Mouse (Mus musculus) left cerebral cortex, postnatal 36 days (tissue): ENCODE measurements around the gene Nol12. TPM values are rescaled to one million over a fixed set of nuclear protein-coding genes. Genes with fewer than 3 reads are reported as not detected.
A peak's percentile ranks its signal among the peaks of the same experiment; 100 is the strongest.

Experiments
- DNase-seq, 2 experiments: peaks; one replicate each; pipeline ENCODE4 v3.0.0; 2021 to 2022; ENCODE audit warnings: low spot score in 2 of 2, mixed read lengths in 1 of 2
- intact Hi-C: fragments of 180-260 bp; cut with DNase I; formaldehyde crosslinking; loops from one replicate; pipeline ENCODE4 v1.15.1; 2025
- total RNA-seq, 2 experiments: library from RNA; stranded (reverse); gene quantifications; 2 replicates each; pipeline ENCODE4 v1.2.3; 2021

Gene Nol12
- 10 to 100 TPM; 39.5 to 42.1 TPM for total RNA-seq

GRCm38 (mm10) chr15:78934784-78935320, at the start of gene Nol12:
Gene Nol12 (plus strand): TSS chr15:78934933.
- intact Hi-C loops, result no loop called here
- peak; percentile 83 to 84 for DNase-seq

DNA sequence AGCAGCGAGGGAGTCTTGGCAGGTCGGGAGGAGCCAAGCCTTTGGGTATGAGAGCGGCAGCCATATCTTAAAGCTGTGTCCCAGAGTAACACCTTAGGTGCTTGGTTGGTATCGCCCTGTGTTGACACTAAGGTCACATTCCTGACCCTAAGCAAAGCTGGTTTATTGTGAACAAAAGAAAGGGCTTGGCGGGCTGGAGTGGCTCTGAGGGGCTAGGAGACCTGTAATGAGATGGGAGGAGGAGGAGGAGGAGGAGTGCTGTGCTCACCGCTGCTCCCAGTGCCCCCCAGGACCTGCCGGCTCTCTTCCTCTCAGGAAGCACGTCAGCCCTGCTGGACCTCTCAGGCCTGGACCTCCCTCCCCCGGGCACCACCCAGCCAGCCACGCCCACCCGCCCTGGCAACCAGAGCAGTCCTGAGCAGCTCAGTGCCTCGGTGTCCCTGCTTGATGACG, 45.3 kb upstream of the Nol12 start:
- intact Hi-C loops, result no loop called here
- DNase-seq, result no peak

GRCm38 (mm10) chr15:78892440-78892839, 42.3 kb upstream of the Nol12 start:
- no peak for DNase-seq
- intact Hi-C loops, result no loop called here

DNA sequence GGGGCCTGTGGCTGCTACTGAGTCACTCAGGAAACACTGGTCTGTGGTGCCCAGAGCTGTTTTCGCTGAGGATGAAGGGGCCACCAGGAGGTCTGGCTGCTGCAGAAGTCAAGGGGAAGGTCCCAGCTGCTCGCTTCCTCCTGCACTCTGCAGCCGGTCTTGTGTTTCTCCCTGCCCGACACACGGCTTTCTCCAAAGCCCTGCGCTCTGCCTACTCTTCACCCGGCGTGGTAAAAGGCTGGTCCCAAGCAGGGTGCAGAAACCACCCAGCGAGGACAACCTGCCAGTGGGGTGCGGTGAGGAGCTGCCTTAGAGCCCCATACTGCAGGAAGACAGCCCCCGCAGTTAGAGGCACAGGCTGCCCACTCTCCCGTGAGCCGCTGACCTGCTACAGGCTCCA, 40.0 kb upstream of the Nol12 start:
- intact Hi-C loops, result no loop called here
- DNase-seq, result no peak

GRCm38 (mm10) chr15:78895741-78896140, 39.0 kb upstream of the Nol12 start:
- intact Hi-C loops, result no loop called here
- no peak for DNase-seq

DNA sequence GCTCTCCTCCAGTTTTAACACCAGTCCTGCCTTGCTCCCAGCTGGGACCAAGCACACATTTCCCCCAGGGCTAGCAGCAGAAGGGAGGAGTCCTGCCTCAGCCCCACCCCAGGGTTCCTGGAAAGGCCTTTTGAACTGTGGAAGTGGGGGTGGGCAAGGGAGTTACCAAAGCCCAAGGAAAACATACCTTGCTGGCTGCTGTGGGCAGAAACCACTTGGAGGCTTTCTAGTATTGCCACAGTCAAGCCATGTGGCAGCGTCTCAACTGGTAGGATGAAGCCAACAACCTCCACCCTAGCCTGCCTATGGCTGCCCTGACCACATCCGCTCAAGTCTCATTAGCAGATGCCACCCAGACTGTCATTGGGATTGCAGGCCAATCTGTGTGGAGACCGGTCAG, 38.6 kb upstream of the Nol12 start:
- no peak for DNase-seq
- intact Hi-C loops, result no loop called here

- intact Hi-C loops, result no loop called here
- DNase-seq, result no peak
These were observed 37.2 kb upstream of the Nol12 start for GRCm38 (mm10) chr15:78897488-78897887.

DNA sequence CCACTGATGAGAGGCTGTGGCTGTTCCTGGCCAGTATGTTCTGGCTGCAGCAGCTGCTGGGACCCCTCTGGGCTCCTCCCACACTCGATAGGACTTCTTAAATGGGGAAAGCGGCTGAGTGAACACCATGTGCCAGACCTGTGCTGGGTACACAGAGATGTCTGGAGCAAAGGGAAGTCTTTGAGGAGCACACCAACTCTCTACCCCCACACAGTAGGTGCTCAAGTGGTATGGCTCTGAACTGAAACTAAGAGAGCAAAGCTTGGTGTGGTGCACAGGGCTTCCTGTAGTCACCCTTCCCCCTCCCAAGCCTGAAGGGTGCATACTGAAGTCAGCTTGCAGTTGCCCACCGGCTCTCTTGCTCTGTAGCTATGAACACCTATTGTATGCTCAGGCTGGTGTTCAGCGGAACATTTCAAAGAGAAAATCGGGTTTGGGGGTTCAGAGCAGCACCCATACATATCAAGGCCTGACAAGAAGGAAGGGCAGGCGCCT, 36.2 kb upstream of the Nol12 start:
- intact Hi-C loops, result no loop called here
- no peak for DNase-seq

- intact Hi-C loops, result no loop called here
- no peak for DNase-seq
These were observed 35.4 kb upstream of the Nol12 start, which contains the start of gene Gm49510 for GRCm38 (mm10) chr15:78899409-78899739. Gene Gm49510 (plus strand): TSS chr15:78899667.

DNA sequence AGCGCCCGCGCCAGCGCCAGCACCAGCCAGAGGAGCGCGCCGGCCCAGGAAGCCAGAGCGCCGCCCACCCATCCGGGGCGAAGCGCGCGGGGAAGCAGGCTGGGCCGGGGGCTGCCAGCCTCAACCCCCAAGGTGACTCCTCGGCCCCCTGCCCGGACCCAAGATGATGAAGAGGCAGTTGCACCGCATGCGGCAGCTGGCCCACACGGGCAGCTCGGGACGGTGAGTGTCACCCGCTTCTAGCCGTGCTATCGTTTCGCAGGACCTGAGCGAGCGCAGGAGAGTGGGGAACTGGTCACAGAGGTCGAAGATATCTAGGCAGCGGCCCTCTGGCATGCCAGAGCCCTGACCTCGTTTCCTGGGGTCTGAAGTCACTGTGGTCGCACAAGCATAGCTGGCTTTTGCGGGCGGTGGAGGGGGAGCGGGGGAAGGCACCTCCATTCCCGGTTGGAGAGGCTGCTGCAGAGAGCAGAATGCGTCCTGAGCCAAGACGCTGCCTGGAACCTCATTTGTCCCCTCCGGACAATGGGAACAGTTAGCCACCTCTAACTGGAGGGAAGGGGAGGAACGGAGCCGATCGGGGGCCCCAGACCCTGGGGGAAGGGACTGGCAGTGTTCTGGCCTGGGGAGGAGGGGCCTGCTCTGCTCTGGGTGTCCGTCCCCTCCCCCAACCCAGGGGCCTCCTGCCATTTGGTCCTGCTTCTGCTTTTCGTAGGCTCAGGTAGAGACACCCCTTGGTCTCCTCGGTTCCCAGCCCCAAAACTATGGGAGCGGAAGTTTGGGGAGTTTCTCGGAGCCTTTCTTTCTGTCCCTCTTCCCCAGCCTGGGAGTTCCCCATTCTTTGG, 34.8 kb upstream of the Nol12 start, which contains the start of gene Sh3bp1:
Gene Sh3bp1 (plus strand): TSS at position 29 of the 845 bp plus-strand sequence.
- intact Hi-C loops, result no loop called here
- peak; percentile 56 to 77 for DNase-seq

GRCm38 (mm10) chr15:78900585-78901421, 33.9 kb upstream of the Nol12 start:
- no peak for DNase-seq
- intact Hi-C loops, result no loop called here

DNA sequence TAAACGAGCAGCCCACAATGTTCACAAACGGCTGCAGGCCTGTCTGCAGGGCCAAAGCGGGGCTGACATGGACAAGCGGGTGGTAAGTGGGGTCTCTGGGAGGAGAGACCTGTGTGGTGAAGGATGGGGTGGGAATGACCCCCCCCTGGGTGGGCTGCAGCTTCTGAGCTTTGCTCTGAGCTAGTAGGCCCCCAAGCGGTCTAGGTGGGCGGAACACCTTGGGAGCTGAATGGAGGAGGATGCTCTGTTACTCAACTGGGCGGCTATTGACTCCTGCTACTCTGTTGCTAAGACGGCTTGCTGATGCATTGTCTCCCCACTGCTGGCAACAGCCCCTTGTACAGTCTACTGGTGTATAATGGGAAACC, 33.3 kb upstream of the Nol12 start:
- intact Hi-C loops, result no loop called here

DNA sequence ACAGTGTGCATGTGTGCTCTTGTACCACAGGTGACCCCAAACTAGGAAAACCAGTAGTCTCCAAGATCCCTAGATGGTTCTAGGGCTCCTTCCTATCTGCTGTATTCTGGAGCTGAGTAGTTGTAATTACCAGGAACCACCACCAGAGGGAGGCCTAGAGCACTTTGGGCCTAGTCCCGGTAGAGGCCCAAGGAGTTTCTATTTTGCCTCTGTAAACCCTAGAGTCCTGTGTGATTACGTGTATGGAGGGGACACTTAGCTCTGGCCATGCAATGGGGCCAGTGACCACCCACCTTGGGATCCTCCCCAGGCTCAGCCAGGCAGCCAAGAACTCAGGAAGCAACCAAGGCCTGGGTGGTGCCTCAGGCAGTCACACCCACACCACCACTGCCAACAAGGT, 31.5 kb upstream of the Nol12 start:
- DNase-seq, result peak; percentile 62 to 75
- intact Hi-C loops, result no loop called here

More for the DNA sequence above, 33.3 kb upstream of the Nol12 start:
- no peak for DNase-seq

GRCm38 (mm10) chr15:78908399-78908798, 26.3 kb upstream of the Nol12 start:
- intact Hi-C loops, result no loop called here
- no peak for DNase-seq

- no peak for DNase-seq
- intact Hi-C loops, result no loop called here
These were observed 25.8 kb upstream of the Nol12 start for GRCm38 (mm10) chr15:78908982-78909381.

- intact Hi-C loops, result no loop called here
- DNase-seq, result peak in 1 of 2 experiments; percentile 36
These were observed 22.7 kb upstream of the Nol12 start for GRCm38 (mm10) chr15:78912040-78912439.

- peak; percentile 95 to 96 for DNase-seq
- intact Hi-C loops, result loop anchor here (2.0 kb wide), 2 partner anchors 17 to 157 kb away; no protein-coding TSS in a partner anchor
These were observed 21.1 kb upstream of the Nol12 start, which contains the start of gene Pdxp for GRCm38 (mm10) chr15:78913632-78914090. Gene Pdxp (plus strand): TSS chr15:78913919.

DNA sequence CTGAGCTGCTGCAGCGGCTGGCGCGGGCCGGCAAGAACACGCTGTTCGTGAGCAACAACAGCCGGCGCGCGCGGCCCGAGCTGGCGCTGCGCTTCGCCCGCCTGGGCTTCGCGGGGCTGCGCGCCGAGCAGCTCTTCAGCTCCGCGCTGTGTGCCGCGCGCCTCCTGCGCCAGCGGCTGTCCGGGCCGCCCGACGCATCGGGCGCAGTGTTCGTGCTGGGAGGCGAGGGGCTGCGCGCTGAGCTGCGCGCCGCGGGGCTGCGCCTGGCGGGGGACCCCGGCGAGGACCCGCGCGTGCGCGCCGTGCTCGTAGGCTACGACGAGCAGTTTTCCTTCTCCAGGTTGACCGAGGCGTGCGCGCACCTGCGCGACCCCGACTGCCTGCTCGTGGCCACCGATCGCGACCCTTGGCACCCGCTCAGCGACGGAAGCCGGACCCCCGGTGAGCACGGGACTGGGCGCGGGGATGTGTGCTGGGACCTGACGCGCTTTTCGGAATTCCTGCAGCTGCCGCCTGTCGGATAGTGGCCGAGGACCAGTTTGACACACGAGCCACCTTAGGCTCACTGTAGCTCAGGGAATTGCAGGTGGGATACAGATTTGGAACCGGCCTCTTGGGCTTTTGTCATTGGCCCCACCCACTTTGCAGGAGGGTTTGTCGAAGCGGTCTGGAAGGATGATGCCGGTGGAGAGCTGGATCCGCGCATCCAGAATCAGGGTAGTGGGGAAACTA, 20.5 kb upstream of the Nol12 start:
- intact Hi-C loops, result loop anchor here (2.0 kb wide), 2 partner anchors 17 to 157 kb away; no protein-coding TSS in a partner anchor
- DNase-seq, result peak in 1 of 2 experiments; percentile 63
